Mouse (Mus musculus): ENCODE data around the gene Gpatch11. TPM values are rescaled to one million over a fixed set of nuclear protein-coding genes. Genes with fewer than 3 reads are reported as not detected.
A peak's percentile ranks its signal among the peaks of the same experiment; 100 is the strongest.
"Not testable (repeated sequence)": the region's sequence is repeated elsewhere in the genome, so short reads cannot be mapped to it uniquely, and the experiment has no call there.

Gpatch11 gene
- 38.7 and 39.5 TPM in 2 replicates for polyA plus RNA-seq (2014; fragmentation: Nextera tagmentation; extraction: Ambion mirVana)

DNA sequence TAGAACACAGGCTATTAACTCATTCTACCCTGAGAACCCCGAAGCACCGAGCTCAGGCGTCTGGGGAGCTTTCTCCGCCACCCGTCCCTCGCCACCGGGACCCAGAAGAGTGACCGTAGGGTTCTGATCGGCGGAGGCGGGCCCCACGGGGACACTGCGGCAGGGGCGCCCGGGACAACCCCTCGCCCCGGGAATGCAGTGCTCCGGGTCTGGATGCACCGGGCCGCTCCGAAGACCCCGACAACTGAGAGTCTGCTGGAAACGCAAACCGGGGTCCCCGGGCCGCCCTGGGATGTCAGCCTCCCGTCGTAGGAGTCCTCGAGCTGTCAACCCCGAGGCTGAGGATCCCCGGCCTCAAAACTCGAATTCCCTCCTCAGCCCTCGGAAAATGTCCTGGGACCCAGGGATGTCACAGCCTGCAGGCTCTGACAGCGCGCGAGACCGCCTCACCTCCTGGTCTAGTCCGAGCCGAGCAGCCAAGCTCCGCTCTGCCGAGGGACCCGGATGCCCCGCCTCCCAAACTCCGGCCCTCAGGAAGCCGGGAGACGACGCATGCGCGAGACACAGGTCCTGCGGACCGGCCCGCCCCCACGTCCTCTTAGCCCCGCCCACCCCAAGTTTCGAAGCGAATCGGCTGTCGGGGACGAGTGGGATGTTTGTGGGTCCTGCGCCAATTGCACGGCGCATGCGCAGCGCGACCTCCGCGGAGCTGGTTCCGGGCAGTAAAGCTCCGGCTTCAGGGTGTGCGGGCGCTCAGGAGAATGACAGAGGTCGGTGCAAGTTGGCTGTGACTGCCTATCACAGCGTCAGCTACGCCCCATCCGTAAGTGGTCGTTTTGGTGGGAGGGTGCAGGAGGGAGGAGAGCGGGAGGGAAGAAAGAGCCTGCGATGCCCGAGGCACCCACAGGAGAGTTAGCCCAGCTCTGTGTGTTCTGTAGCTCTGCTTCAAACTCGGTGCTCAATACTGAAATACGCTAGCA, at the start of gene Gpatch11, which contains the start of gene Heatr5b:
Gene Gpatch11 (plus strand): TSS at position 712 of the 980 bp plus-strand sequence.
Gene Heatr5b (minus strand): TSS at position 509 of the 980 bp plus-strand sequence.
- WGBS: under 1% methylated on average over 81 of the region's 81 CpGs
- peak within 1 kb of the TSS; percentile 67 for H3K4me2 ChIP-seq (ENCODE audit: low read depth, low read length)

DNA sequence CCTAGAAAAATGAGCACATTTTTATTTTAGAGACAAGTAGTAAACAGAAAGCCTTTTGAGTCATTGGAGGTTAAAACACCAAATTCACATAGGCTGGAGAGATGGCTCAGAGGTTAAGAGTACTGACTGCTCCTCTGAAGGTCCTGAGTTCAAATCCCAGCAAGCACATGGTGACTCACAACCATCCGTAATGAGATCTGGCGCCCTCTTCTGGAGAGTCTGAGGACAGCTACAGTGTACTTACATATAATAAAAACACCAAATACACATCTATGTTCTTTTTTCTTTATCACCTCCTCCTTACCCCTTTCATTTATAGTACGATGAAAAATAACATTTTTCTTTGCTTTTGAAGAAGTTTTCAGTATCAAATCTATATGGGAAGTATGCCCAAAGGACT, 47.1 kb upstream of the Gpatch11 start:
- H3K9me3 ChIP-seq (replicated peaks; ENCODE audit: control insufficient read depth, low read length); H3K4me1 ChIP-seq (ENCODE audit: control insufficient read depth, insufficient read depth, low read length); H3K4me2 ChIP-seq (ENCODE audit: low read depth, low read length); H3K27ac ChIP-seq (replicated peaks; ENCODE audit: low read depth, low read length); ATAC-seq (replicated peaks; ENCODE audit: insufficient number of reproducible peaks, low FRiP score, low TSS enrichment, low read depth); DNase-seq (ENCODE audit: low spot score); H3K9ac ChIP-seq (replicated peaks; ENCODE audit: low read length); H3K36me3 ChIP-seq (replicated peaks; ENCODE audit: control insufficient read depth, insufficient read depth, low read depth, low read length); H3K4me3 ChIP-seq (ENCODE audit: low read depth, low read length); H3K27me3 ChIP-seq (ENCODE audit: control insufficient read depth, insufficient read depth, low read length): not testable (repeated sequence)
- WGBS: 69% methylated on average over 3 of the region's 3 CpGs

More for the DNA sequence above, at the start of gene Gpatch11, which contains the start of gene Heatr5b:
- peak; percentile 99 for DNase-seq (ENCODE audit: low spot score)
- no peaks in the 10 kb centered on the region for H3K27me3 ChIP-seq (ENCODE audit: control insufficient read depth, insufficient read depth, low read length)
- peak within 1 kb of the TSS; percentile 81 for H3K4me3 ChIP-seq (ENCODE audit: low read depth, low read length)
- peak within 1 kb of the TSS; percentile 76 for H3K9ac ChIP-seq (replicated peaks; ENCODE audit: low read length)
- H3K4me1 ChIP-seq (ENCODE audit: control insufficient read depth, insufficient read depth, low read length): no peaks in the 10 kb centered on the region
- H3K36me3 ChIP-seq (replicated peaks; ENCODE audit: control insufficient read depth, insufficient read depth, low read depth, low read length): peaks cover 2% of the 10 kb centered on the region
- no peaks in the 10 kb centered on the region for H3K9me3 ChIP-seq (replicated peaks; ENCODE audit: control insufficient read depth, low read length)
- peak within 1 kb of the TSS; percentile 60 for H3K27ac ChIP-seq (replicated peaks; ENCODE audit: low read depth, low read length)
- ATAC-seq (replicated peaks; ENCODE audit: insufficient number of reproducible peaks, low FRiP score, low TSS enrichment, low read depth): peak; percentile 99

DNA sequence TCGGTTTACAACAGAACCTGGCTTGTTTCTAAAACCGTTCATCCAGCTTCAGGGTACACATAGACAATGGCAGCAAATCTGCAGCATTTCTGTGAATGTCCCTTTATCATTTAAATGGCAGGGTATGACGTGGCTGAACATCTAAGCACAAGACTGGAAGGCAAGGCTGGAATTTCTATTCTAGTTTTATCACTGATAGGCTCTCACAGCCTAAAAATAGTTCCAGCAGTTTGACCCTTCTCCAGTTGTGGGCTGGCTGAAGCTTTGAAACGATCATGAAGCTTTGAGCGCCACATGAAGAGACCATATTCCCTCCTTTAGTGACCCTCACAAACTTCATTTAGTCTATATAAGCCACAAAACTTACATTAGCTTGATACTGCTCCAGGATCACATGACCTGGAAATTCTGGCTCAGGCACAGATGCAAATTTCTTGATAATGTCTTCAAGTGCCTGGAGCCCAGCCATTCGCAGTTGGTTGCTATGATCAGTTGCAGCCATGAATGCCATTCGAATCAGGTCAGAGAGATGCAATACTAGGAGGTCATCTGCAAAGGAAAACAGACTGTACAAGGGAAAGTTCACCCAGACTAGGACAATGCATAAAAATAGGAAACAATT, 44.2 kb upstream of the Gpatch11 start:
- Histone ChIP-seq H3K9ac (replicated peaks; ENCODE audit: low read length) (no peak overlapping the region), H3K4me2 (ENCODE audit: low read depth, low read length) (no peak overlapping the region), H3K36me3 (replicated peaks; ENCODE audit: control insufficient read depth, insufficient read depth, low read depth, low read length) (no peaks in the 10 kb centered on the region; the same call in none of the 2 replicates), H3K27me3 (ENCODE audit: control insufficient read depth, insufficient read depth, low read length) (no peaks in the 10 kb centered on the region), H3K9me3 (replicated peaks; ENCODE audit: control insufficient read depth, low read length) (no peaks in the 10 kb centered on the region), H3K4me3 (ENCODE audit: low read depth, low read length) (no peak overlapping the region), H3K4me1 (ENCODE audit: control insufficient read depth, insufficient read depth, low read length) (no peaks in the 10 kb centered on the region), H3K27ac (replicated peaks; ENCODE audit: low read depth, low read length) (no peak overlapping the region)
- no peak for DNase-seq (ENCODE audit: low spot score)
- ATAC-seq (replicated peaks; ENCODE audit: insufficient number of reproducible peaks, low FRiP score, low TSS enrichment, low read depth): no peak
- 91% methylated on average over 7 of the region's 7 CpGs for WGBS

DNA sequence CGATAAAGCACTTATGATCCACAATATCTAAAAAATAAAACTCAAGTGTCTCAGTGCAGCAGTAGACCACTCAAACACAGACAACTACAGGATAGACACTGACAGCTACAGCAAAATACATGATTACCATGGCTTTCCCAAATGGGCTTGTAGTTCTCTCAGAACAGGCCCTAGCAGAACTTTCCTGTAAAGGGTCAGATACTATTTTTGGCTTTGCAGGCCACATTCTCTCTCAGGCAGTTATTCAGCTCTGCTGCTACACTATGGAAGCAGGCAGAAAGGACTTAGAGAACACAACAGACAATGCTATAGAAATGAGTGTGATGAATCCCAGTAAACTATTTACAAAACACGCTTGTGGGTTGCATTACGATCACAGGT, 43.7 kb upstream of the Gpatch11 start:
- no peaks in the 10 kb centered on the region; the same call in none of the 2 replicates for H3K36me3 ChIP-seq (replicated peaks; ENCODE audit: control insufficient read depth, insufficient read depth, low read depth, low read length)
- DNase-seq (ENCODE audit: low spot score) (no peak), ATAC-seq (replicated peaks; ENCODE audit: insufficient number of reproducible peaks, low FRiP score, low TSS enrichment, low read depth) (no peak)
- 93% methylated on average over 3 of the region's 3 CpGs for WGBS
- H3K4me1 ChIP-seq (ENCODE audit: control insufficient read depth, insufficient read depth, low read length): no peaks in the 10 kb centered on the region
- H3K27ac ChIP-seq (replicated peaks; ENCODE audit: low read depth, low read length): no peak overlapping the region
- no peak overlapping the region for H3K4me2 ChIP-seq (ENCODE audit: low read depth, low read length)
- H3K9me3 ChIP-seq (replicated peaks; ENCODE audit: control insufficient read depth, low read length): no peaks in the 10 kb centered on the region
- no peak overlapping the region for H3K9ac ChIP-seq (replicated peaks; ENCODE audit: low read length)
- no peaks in the 10 kb centered on the region for H3K27me3 ChIP-seq (ENCODE audit: control insufficient read depth, insufficient read depth, low read length)
- H3K4me3 ChIP-seq (ENCODE audit: low read depth, low read length): no peak overlapping the region

DNA sequence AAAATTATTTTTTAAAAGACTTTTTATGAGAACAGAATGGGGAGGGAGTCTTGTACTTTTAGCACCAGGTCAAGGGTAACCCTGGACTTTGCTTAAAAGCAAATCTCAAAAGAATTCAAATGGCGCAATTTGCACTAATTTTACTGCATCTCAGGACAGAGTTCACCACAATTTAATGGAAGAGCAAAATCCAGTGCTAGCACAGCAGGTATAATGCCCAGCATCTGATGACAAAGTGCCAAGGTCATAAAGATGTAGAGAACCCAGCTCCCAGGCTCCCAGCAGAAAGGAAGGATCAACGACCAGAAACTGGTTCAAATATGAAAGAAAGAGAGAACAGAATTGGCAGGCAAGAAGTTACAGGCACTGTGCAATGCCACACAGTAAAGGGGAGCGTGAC, 43.2 kb upstream of the Gpatch11 start:
- Histone ChIP-seq H3K36me3 (replicated peaks; ENCODE audit: control insufficient read depth, insufficient read depth, low read depth, low read length) (no peaks in the 10 kb centered on the region; the same call in none of the 2 replicates), H3K4me2 (ENCODE audit: low read depth, low read length) (no peak overlapping the region), H3K27me3 (ENCODE audit: control insufficient read depth, insufficient read depth, low read length) (no peaks in the 10 kb centered on the region), H3K4me1 (ENCODE audit: control insufficient read depth, insufficient read depth, low read length) (no peaks in the 10 kb centered on the region), H3K9ac (replicated peaks; ENCODE audit: low read length) (no peak overlapping the region), H3K9me3 (replicated peaks; ENCODE audit: control insufficient read depth, low read length) (no peaks in the 10 kb centered on the region), H3K27ac (replicated peaks; ENCODE audit: low read depth, low read length) (no peak overlapping the region), H3K4me3 (ENCODE audit: low read depth, low read length) (no peak overlapping the region)
- DNase-seq (ENCODE audit: low spot score) (no peak), ATAC-seq (replicated peaks; ENCODE audit: insufficient number of reproducible peaks, low FRiP score, low TSS enrichment, low read depth) (no peak)
- 93% methylated on average over 3 of the region's 3 CpGs for WGBS

DNA sequence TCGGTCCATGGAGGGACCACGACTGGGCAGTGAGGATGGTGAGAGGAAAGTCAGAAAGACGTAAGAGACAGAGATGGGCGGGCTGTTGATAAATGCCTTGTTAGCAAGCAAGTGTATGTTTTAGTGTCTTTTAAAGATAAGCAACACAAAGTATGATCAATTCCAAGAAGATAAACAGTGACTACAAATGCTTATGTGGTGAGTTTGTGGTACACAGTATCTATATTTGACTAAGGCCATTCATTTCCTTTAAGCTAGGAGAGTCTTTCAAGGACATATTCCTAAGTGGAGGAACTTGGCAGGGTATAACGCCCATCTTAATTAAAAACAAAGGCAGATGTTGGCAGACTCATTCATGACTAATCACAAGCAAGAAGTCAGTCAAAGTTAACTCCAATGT, 41.0 kb upstream of the Gpatch11 start:
- H3K4me3 ChIP-seq (ENCODE audit: low read depth, low read length): no peak overlapping the region
- no peak overlapping the region for H3K27ac ChIP-seq (replicated peaks; ENCODE audit: low read depth, low read length)
- H3K9ac ChIP-seq (replicated peaks; ENCODE audit: low read length): no peak overlapping the region
- 91% methylated on average over 5 of the region's 5 CpGs for WGBS
- H3K4me2 ChIP-seq (ENCODE audit: low read depth, low read length): no peak overlapping the region
- H3K27me3 ChIP-seq (ENCODE audit: control insufficient read depth, insufficient read depth, low read length): no peaks in the 10 kb centered on the region
- no peaks in the 10 kb centered on the region; the same call in none of the 2 replicates for H3K36me3 ChIP-seq (replicated peaks; ENCODE audit: control insufficient read depth, insufficient read depth, low read depth, low read length)
- no peak for ATAC-seq (replicated peaks; ENCODE audit: insufficient number of reproducible peaks, low FRiP score, low TSS enrichment, low read depth)
- no peaks in the 10 kb centered on the region for H3K9me3 ChIP-seq (replicated peaks; ENCODE audit: control insufficient read depth, low read length)
- DNase-seq (ENCODE audit: low spot score): no peak
- H3K4me1 ChIP-seq (ENCODE audit: control insufficient read depth, insufficient read depth, low read length): no peaks in the 10 kb centered on the region

DNA sequence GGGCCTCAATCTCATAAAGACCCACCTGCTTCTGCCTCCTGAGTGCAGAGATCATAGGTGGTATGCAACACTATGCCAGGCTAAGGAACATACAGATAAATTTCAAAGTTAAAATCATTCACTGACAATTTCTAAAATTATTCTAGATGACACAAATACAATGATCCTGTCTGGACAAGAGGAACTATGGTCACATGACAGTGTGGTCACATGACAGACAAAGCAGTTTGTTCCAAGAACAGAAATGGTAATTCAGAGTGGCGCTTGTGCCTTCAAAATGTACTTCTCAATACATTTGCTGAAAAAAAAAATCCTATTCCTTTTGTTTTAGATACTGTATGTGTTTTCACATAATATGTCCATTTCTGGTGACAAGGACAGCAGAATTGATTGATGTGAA, 38.1 kb upstream of the Gpatch11 start:
- Histone ChIP-seq H3K27me3 (ENCODE audit: control insufficient read depth, insufficient read depth, low read length) (no peaks in the 10 kb centered on the region), H3K27ac (replicated peaks; ENCODE audit: low read depth, low read length) (no peak overlapping the region), H3K36me3 (replicated peaks; ENCODE audit: control insufficient read depth, insufficient read depth, low read depth, low read length) (no peaks in the 10 kb centered on the region; the same call in 1 of the 2 replicates), H3K4me1 (ENCODE audit: control insufficient read depth, insufficient read depth, low read length) (no peaks in the 10 kb centered on the region), H3K9ac (replicated peaks; ENCODE audit: low read length) (no peak overlapping the region), H3K9me3 (replicated peaks; ENCODE audit: control insufficient read depth, low read length) (no peaks in the 10 kb centered on the region), H3K4me3 (ENCODE audit: low read depth, low read length) (no peak overlapping the region), H3K4me2 (ENCODE audit: low read depth, low read length) (no peak overlapping the region)
- WGBS: 96% methylated on average over 1 of the region's 1 CpGs
- ATAC-seq (replicated peaks; ENCODE audit: insufficient number of reproducible peaks, low FRiP score, low TSS enrichment, low read depth) (no peak), DNase-seq (ENCODE audit: low spot score) (no peak)

DNA sequence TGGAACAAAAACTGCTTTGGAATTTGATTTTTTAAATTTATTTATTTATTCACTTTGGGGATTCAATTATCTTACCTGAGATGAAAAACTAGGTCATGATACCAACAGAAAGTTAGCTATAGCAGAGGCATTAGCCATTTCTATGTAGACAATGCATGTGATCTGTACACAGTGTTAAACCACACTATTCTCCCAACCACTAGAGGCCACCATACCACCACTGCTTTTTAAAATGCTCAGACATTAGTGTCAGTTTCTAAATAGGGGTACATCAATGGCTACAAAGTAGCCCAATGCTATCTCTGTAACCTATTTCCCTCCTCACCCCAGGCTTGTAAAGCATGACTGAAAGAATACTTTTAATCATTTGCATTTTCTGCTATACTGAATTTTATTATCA, 26.3 kb upstream of the Gpatch11 start:
- H3K9ac ChIP-seq (replicated peaks; ENCODE audit: low read length): no peak overlapping the region
- H3K4me3 ChIP-seq (ENCODE audit: low read depth, low read length): no peak overlapping the region
- no peak overlapping the region for H3K4me2 ChIP-seq (ENCODE audit: low read depth, low read length)
- no peak overlapping the region for H3K27ac ChIP-seq (replicated peaks; ENCODE audit: low read depth, low read length)
- ATAC-seq (replicated peaks; ENCODE audit: insufficient number of reproducible peaks, low FRiP score, low TSS enrichment, low read depth) (no peak), DNase-seq (ENCODE audit: low spot score) (peak; percentile 45)
- no peaks in the 10 kb centered on the region for H3K9me3 ChIP-seq (replicated peaks; ENCODE audit: control insufficient read depth, low read length)
- no peaks in the 10 kb centered on the region for H3K4me1 ChIP-seq (ENCODE audit: control insufficient read depth, insufficient read depth, low read length)
- no peaks in the 10 kb centered on the region; the same call in 1 of the 2 replicates for H3K36me3 ChIP-seq (replicated peaks; ENCODE audit: control insufficient read depth, insufficient read depth, low read depth, low read length)
- no peaks in the 10 kb centered on the region for H3K27me3 ChIP-seq (ENCODE audit: control insufficient read depth, insufficient read depth, low read length)
